Mouse (Mus musculus) gastrocnemius, postnatal 14 days (tissue): ENCODE measurements around the gene Cdhr2. TPM values are rescaled to one million over a fixed set of nuclear protein-coding genes. Genes with fewer than 3 reads are reported as not detected.
A peak's percentile ranks its signal among the peaks of the same experiment; 100 is the strongest.

Source experiments
- DNase-seq: peaks from one replicate; pipeline ENCODE4 v3.0.0; 2021; ENCODE audit warnings: mixed read lengths
- intact Hi-C: fragments of 180-260 bp; cut with DNase I; formaldehyde crosslinking; loops from one replicate; pipeline ENCODE4 v1.15.1; 2025; ENCODE audit warnings: low total_unique reads
- total RNA-seq, 2 experiments: library from RNA; stranded (reverse); gene quantifications; 2 replicates each; pipeline ENCODE4 v1.2.3; 2021

Cdhr2 gene
- total RNA-seq, 2 experiments from 2014 or later, result not detected

- intact Hi-C loops, result no loop called here
- DNase-seq, result no peak
Observed at GRCm38 (mm10) chr13:54691737-54692136, 9.5 kb upstream of the Cdhr2 start.

GRCm38 (mm10) chr13:54692711-54693557 is 8.3 kb upstream of the Cdhr2 start:
- intact Hi-C loops, result no loop called here
- DNase-seq, result no peak

- peak; percentile 100 for DNase-seq
- intact Hi-C loops, result no loop called here
Observed at GRCm38 (mm10) chr13:54693558-54694347, 7.5 kb upstream of the Cdhr2 start, which contains the start of gene Rnf44. TSS of gene Rnf44 (minus strand) at chr13:54693907.

- peak; percentile 85 for DNase-seq
- intact Hi-C loops, result no loop called here
Observed at GRCm38 (mm10) chr13:54694348-54695060, 6.8 kb upstream of the Cdhr2 start.

- intact Hi-C loops, result no loop called here
Observed at GRCm38 (mm10) chr13:54695479-54696230, 5.6 kb upstream of the Cdhr2 start.

GRCm38 (mm10) chr13:54702507-54702906 is 1.2 kb downstream of the Cdhr2 start:
- DNase-seq, result no peak
- intact Hi-C loops, result no loop called here

More at GRCm38 (mm10) chr13:54695479-54696230, 5.6 kb upstream of the Cdhr2 start:
- DNase-seq, result no peak

- no peak for DNase-seq
Observed at GRCm38 (mm10) chr13:54704890-54705289, 3.6 kb downstream of the Cdhr2 start.

GRCm38 (mm10) chr13:54710866-54711265 is 9.6 kb downstream of the Cdhr2 start:
- no peak for DNase-seq
- intact Hi-C loops, result no loop called here

More at GRCm38 (mm10) chr13:54704890-54705289, 3.6 kb downstream of the Cdhr2 start:
- intact Hi-C loops, result no loop called here

GRCm38 (mm10) chr13:54714393-54714792 is 13.1 kb downstream of the Cdhr2 start:
- no peak for DNase-seq
- intact Hi-C loops, result no loop called here

- intact Hi-C loops, result no loop called here
- no peak for DNase-seq
Observed at GRCm38 (mm10) chr13:54714996-54715395, 13.7 kb downstream of the Cdhr2 start.

- DNase-seq, result peak; percentile 36
- intact Hi-C loops, result no loop called here
Observed at GRCm38 (mm10) chr13:54716916-54717315, 15.7 kb downstream of the Cdhr2 start.

GRCm38 (mm10) chr13:54723143-54723542 is 21.9 kb downstream of the Cdhr2 start:
- no peak for DNase-seq
- intact Hi-C loops, result no loop called here

- intact Hi-C loops, result no loop called here
- DNase-seq, result no peak
Observed at GRCm38 (mm10) chr13:54726131-54726530, 24.9 kb downstream of the Cdhr2 start.

GRCm38 (mm10) chr13:54736931-54737330 is 35.7 kb downstream of the Cdhr2 start:
- DNase-seq, result no peak
- intact Hi-C loops, result no loop called here

- intact Hi-C loops, result no loop called here
Observed at GRCm38 (mm10) chr13:54737488-54738212, 36.4 kb downstream of the Cdhr2 start.

GRCm38 (mm10) chr13:54738213-54738601 is 36.9 kb downstream of the Cdhr2 start:
- intact Hi-C loops, result no loop called here
- no peak for DNase-seq

More at GRCm38 (mm10) chr13:54737488-54738212, 36.4 kb downstream of the Cdhr2 start:
- peak; percentile 7 for DNase-seq

GRCm38 (mm10) chr13:54746110-54746509 is 44.8 kb downstream of the Cdhr2 start:
- intact Hi-C loops, result no loop called here
- no peak for DNase-seq

GRCm38 (mm10) chr13:54746896-54747295 is 45.6 kb downstream of the Cdhr2 start:
- intact Hi-C loops, result no loop called here

More at GRCm38 (mm10) chr13:54746896-54747295, 45.6 kb downstream of the Cdhr2 start:
- no peak for DNase-seq
